ENCODE assay signal across 13 mouse cellular contexts in genomic region chr8:13601166-13601565, GRCm38 (mm10). TPM values are rescaled to one million over a fixed set of nuclear protein-coding genes. Genes with fewer than 3 reads are reported as not detected.
A peak's percentile ranks its signal among the peaks of the same experiment; 100 is the strongest.
DNase-seq lines count a peak whose midpoint lies in the region; ATAC-seq lines count a peak whose summit lies in the region.
"Had no signal": no experiment of that assay in that cellular context is flagged by ENCODE, and none has a peak within 500 bp of the region (broad histone marks: within the 10 kb centered on the region; RNA-seq: fewer than 3 reads in every experiment).

No protein-coding gene starts in this region.

- no peak overlapping the region for H3K4me2 ChIP-seq in lung, embryonic 15.5 days
- H3K4me2 ChIP-seq: limb, embryonic 15.5 days had no signal

- WGBS in lung, embryonic 15.5 days = 58% methylated on average over 11 of the region's 11 CpGs

- peak; percentile 83 for DNase-seq in 416B (ENCODE audit: low read depth)
- DNase-seq in CD8-positive naive resting alpha-beta T cell, adult 2 months (ENCODE audit: low read depth in 2 of 2, low spot score in 2 of 2) = peak; percentile 72 to 77
- peak; percentile 24 for DNase-seq in spleen, adult 12 weeks (ENCODE audit: low spot score)
- no peak for DNase-seq in adrenal gland, postnatal 14 days
- DNase-seq in adrenal gland, postnatal 25 days = no peak
- DNase-seq in testis, postnatal 10 days (ENCODE audit: low spot score) = no peak
- DNase-seq: cerebellum, adult 18-20 months had no signal

- H3K36me3 ChIP-seq in lung, embryonic 15.5 days = peaks cover 15% of the 10 kb centered on the region; the same call in 1 of the 2 replicates

- H3K9me3 ChIP-seq in lung, embryonic 15.5 days = no peaks in the 10 kb centered on the region
- H3K9me3 ChIP-seq: limb, embryonic 15.5 days had no signal

- no peaks in the 10 kb centered on the region for H3K27me3 ChIP-seq in lung, embryonic 15.5 days
- H3K27me3 ChIP-seq: limb, embryonic 15.5 days had no signal

- 0 out of 2 replicates have a peak overlapping the region, but pooled peaks have one; percentile 14 for H3K27ac ChIP-seq in lung, embryonic 15.5 days
- H3K27ac ChIP-seq: limb, embryonic 15.5 days had no signal

- H3K9ac ChIP-seq in lung, embryonic 15.5 days = no peak overlapping the region
- H3K9ac ChIP-seq: limb, embryonic 15.5 days had no signal

- ATAC-seq in lung, embryonic 15.5 days (ENCODE audit: borderline replicate concordance, extremely low read depth, low FRiP score, low TSS enrichment) = no peak

- no peaks in the 10 kb centered on the region for H3K4me1 ChIP-seq in lung, embryonic 15.5 days

- no peak overlapping the region for H3K4me3 ChIP-seq in lung, embryonic 15.5 days
- H3K4me3 ChIP-seq: erythroblast, embryonic 14.5 days; limb, embryonic 15.5 days had no signal

RNA-seq across cellular contexts. Expression of gene 1700029H14Rik, which starts 38.9 kb away (rescaled TPM):
- polyA plus RNA-seq in lung, embryonic 15.5 days (2015; fragmentation: Nextera tagmentation; extraction: Ambion mirVana) = not detected in 2 replicates
- not detected in 2 replicates for total RNA-seq in adrenal gland, postnatal 14 days (2021)
- total RNA-seq in adrenal gland, postnatal 25 days (2021) = not detected in 2 replicates
- total RNA-seq: heart, postnatal 10 days had no signal
- polyA plus RNA-seq: erythroblast, embryonic 14.5 days; limb, embryonic 15.5 days; neural tube, embryonic 11.5 days; stomach, embryonic 14.5 days had no signal

Comparison
In these comparisons a context has a peak if more than half of its experiments do, and no peak if none do; other contexts are left out.
1. DNase-seq: peak in 416B (single experiment), CD8-positive naive resting alpha-beta T cell, adult 2 months (2 of 2) and spleen, adult 12 weeks (single experiment); none in adrenal gland, postnatal 14 days (single experiment), adrenal gland, postnatal 25 days (single experiment) and testis, postnatal 10 days (single experiment).